In genomic region chr9:50518781-50519180, GRCm38 (mm10) we compare ENCODE assay signal across 12 mouse cellular contexts. TPM values are rescaled to one million over a fixed set of nuclear protein-coding genes. Genes with fewer than 3 reads are reported as not detected.
A peak's percentile ranks its signal among the peaks of the same experiment; 100 is the strongest.
DNase-seq lines count a peak whose midpoint lies in the region; ATAC-seq and TF ChIP-seq lines count a peak whose summit lies in the region.
"Had no signal": no experiment of that assay in that cellular context is flagged by ENCODE, and none has a peak within 500 bp of the region (broad histone marks: within the 10 kb centered on the region; RNA-seq: fewer than 3 reads in every experiment).

No protein-coding gene starts in this region.

- no peak overlapping the region for H3K27ac ChIP-seq in liver, adult 2 months (replicated peaks; ENCODE audit: insufficient read depth, low read depth, low read length)
- H3K27ac ChIP-seq: heart, embryonic 13.5 days; neural tube, embryonic 12.5 days had no signal

- peak; percentile 82 for TF ChIP-seq CTCF in liver, adult 2 months (IDR thresholded peaks at IDR 0.05; ENCODE audit: low read depth, low read length)
- peak; percentile 71 for TF ChIP-seq CTCF in Patski (IDR thresholded peaks at IDR 0.05)

- CTCF ChIA-PET in Patski (lab: Charles Lee), result interaction anchor here (1.1 to 4.2 kb wide), 4 partner anchors 9 to 55 kb away, joined by 3 to 19 read pairs (median 5); partner anchors contain the start of gene Pts

- H3K9ac ChIP-seq in liver, adult 2 months (ENCODE audit: low read depth, low read length), result no peak overlapping the region
- H3K9ac ChIP-seq: heart, embryonic 13.5 days; neural tube, embryonic 12.5 days had no signal

- POLR2A ChIA-PET in Patski (lab: Charles Lee), result interaction anchor here (0.9 kb wide), 1 partner anchor 8 kb away, joined by 3 read pairs; no protein-coding TSS in a partner anchor

- TF ChIP-seq POLR2A in liver, adult 2 months (IDR thresholded peaks at IDR 0.05; ENCODE audit: extremely low read depth, insufficient read depth, low read length), result no peak

- H3K27me3 ChIP-seq in liver, adult 2 months (ENCODE audit: control insufficient read depth, insufficient read depth, low read length), result no peaks in the 10 kb centered on the region
- H3K27me3 ChIP-seq in Patski, result no peaks in the 10 kb centered on the region
- H3K27me3 ChIP-seq: heart, embryonic 13.5 days; neural tube, embryonic 12.5 days had no signal

- peaks cover 7% of the 10 kb centered on the region for H3K36me3 ChIP-seq in liver, adult 2 months (ENCODE audit: control insufficient read depth, insufficient read depth, low read length)
- H3K36me3 ChIP-seq: neural tube, embryonic 12.5 days had no signal

- DNase-seq in adrenal gland, postnatal 14 days, result peak; percentile 48
- DNase-seq in adrenal gland, adult 8-10 months, result no peak
- peak; percentile 48 for DNase-seq in liver, adult 2 months (ENCODE audit: extremely low read depth, low read depth, low spot score)
- no peak for DNase-seq in liver
- no peak for DNase-seq in Patski (ENCODE audit: low read depth, low spot score)
- peak; percentile 44 for DNase-seq in naive thymus-derived CD4-positive, alpha-beta T cell, adult 2 months (ENCODE audit: low read depth)
- DNase-seq in layer of hippocampus, adult 9-11 months, result no peak
- no peak for DNase-seq in ovary, postnatal 36 days (ENCODE audit: low spot score)
- DNase-seq: cerebellum, postnatal 25 days had no signal

- H3K4me1 ChIP-seq in liver, adult 2 months (ENCODE audit: control insufficient read depth, insufficient read depth, low read length), result no peaks in the 10 kb centered on the region
- H3K4me1 ChIP-seq: neural tube, embryonic 12.5 days had no signal

- no peak for ATAC-seq in Patski

- no peaks in the 10 kb centered on the region for H3K79me2 ChIP-seq in liver, adult 2 months (ENCODE audit: control insufficient read depth, insufficient read depth, low read length)

- 52% methylated on average over 2 of the region's 2 CpGs for WGBS in liver, adult 2 months

- H3K4me3 ChIP-seq in liver, adult 2 months (ENCODE audit: insufficient read depth, low read depth, low read length), result no peak overlapping the region
- H3K4me3 ChIP-seq: heart, embryonic 13.5 days; neural tube, embryonic 12.5 days had no signal

- in situ Hi-C loops in Patski (cut with MboI; ENCODE audit: low pct_unique_long_range_greater_than_20kb), result no loop called here

RNA-seq across cellular contexts. Expression of gene Pts, which starts 9.7 kb away (rescaled TPM):
- 68.9 and 73.9 TPM in 2 replicates for total RNA-seq in adrenal gland, postnatal 14 days (2021)
- total RNA-seq in adrenal gland, adult 8-10 months (2022), result 10 to 100 TPM; 54.1 to 70.2 (median 63.4) TPM
- 82.9 and 103 TPM in 2 replicates for total RNA-seq in liver, adult 2 months (2014; rRNA removed)
- polyA plus RNA-seq in liver, adult 2 months (2012; rRNA removed), result 25.5 and 34.4 TPM in 2 replicates
- polyA plus RNA-seq in Patski (2021), result 65.9 TPM

RNA-seq across cellular contexts. Expression of gene Plet1, which starts 24.5 kb away (rescaled TPM):
- 0.33 and 0.41 TPM in 2 replicates for total RNA-seq in adrenal gland, postnatal 14 days (2021)
- under 1 TPM in 2 of 4 experiments, not detected in 2; 0.28 to 0.35 TPM for total RNA-seq in adrenal gland, adult 8-10 months (2022)
- total RNA-seq in liver, adult 2 months (2014; rRNA removed), result 0.37 and 0.47 TPM in 2 replicates
- 0.73 and 0.86 TPM in 2 replicates for polyA plus RNA-seq in liver, adult 2 months (2012; rRNA removed)
- polyA plus RNA-seq in Patski (2021), result 0.08 TPM
- total RNA-seq: left cerebral cortex, adult 8-10 months had no signal

RNA-seq across cellular contexts. Expression of gene Il18, which starts 35.8 kb away (rescaled TPM):
- total RNA-seq in adrenal gland, postnatal 14 days (2021), result 5.7 and 8.4 TPM in 2 replicates
- 1 to 10 TPM; 5.5 to 9.1 (median 7.3) TPM for total RNA-seq in adrenal gland, adult 8-10 months (2022)
- 27.1 and 32.8 TPM in 2 replicates for total RNA-seq in liver, adult 2 months (2014; rRNA removed)
- polyA plus RNA-seq in liver, adult 2 months (2012; rRNA removed), result 11.1 and 15.4 TPM in 2 replicates
- 3.6 TPM for polyA plus RNA-seq in Patski (2021)

RNA-seq across cellular contexts. Expression of gene Bco2, which starts 36.2 kb away (rescaled TPM):
- 2.1 and 3.7 TPM in 2 replicates for total RNA-seq in adrenal gland, postnatal 14 days (2021)
- 1 to 10 TPM; 4.8 to 7.0 (median 5.6) TPM for total RNA-seq in adrenal gland, adult 8-10 months (2022)
- 18.7 and 24.3 TPM in 2 replicates for total RNA-seq in liver, adult 2 months (2014; rRNA removed)
- polyA plus RNA-seq in liver, adult 2 months (2012; rRNA removed), result 6.0 and 8.8 TPM in 2 replicates
- polyA plus RNA-seq in Patski (2021), result 0.22 TPM
- polyA plus RNA-seq: heart, embryonic 13.5 days had no signal

RNA-seq across cellular contexts. Expression of gene Tex12, which starts 42.3 kb away (rescaled TPM):
- not detected in 2 replicates for total RNA-seq in adrenal gland, postnatal 14 days (2021)
- not detected for total RNA-seq in adrenal gland, adult 8-10 months (2022)
- 0.20 and 0.55 TPM in 2 replicates for total RNA-seq in liver, adult 2 months (2014; rRNA removed)
- 0.16 TPM in 1 of 2 replicates, not detected in the other for polyA plus RNA-seq in liver, adult 2 months (2012; rRNA removed)
- not detected for polyA plus RNA-seq in Patski (2021)
- total RNA-seq: left cerebral cortex, adult 8-10 months had no signal
- polyA plus RNA-seq: heart, embryonic 13.5 days had no signal

Comparison
In these comparisons a context has a peak if more than half of its experiments do, and no peak if none do; other contexts are left out.
1. DNase-seq: peak in adrenal gland, postnatal 14 days (single experiment), liver, adult 2 months (single experiment) and naive thymus-derived CD4-positive, alpha-beta T cell, adult 2 months (single experiment); none in adrenal gland, adult 8-10 months (single experiment), liver (single experiment), Patski (single experiment), layer of hippocampus, adult 9-11 months (single experiment) and ovary, postnatal 36 days (single experiment).